Mouse (Mus musculus) layer of hippocampus, postnatal 10 days (tissue): ENCODE data around the gene Nxpe3. TPM values are rescaled to one million over a fixed set of nuclear protein-coding genes. Genes with fewer than 3 reads are reported as not detected.

Experiments
- DNase-seq, 2 experiments: peaks; one replicate each; pipeline ENCODE4 v3.0.0; 2021; ENCODE audit warnings: low spot score in 2 of 2
- total RNA-seq, 2 experiments: library from RNA; stranded (reverse); gene quantifications; 2 replicates each; pipeline ENCODE4 v1.2.3; 2021

The Nxpe3 gene
- total RNA-seq, 2 experiments from 2014 or later: 7.9 to 8.3 TPM

- DNase-seq: no peak
These were observed 83.3 kb downstream of the Nxpe3 start for GRCm38 (mm10) chr16:55811792-55812191.

- DNase-seq: no peak
These were observed 85.1 kb downstream of the Nxpe3 start for GRCm38 (mm10) chr16:55809779-55810514.

DNA sequence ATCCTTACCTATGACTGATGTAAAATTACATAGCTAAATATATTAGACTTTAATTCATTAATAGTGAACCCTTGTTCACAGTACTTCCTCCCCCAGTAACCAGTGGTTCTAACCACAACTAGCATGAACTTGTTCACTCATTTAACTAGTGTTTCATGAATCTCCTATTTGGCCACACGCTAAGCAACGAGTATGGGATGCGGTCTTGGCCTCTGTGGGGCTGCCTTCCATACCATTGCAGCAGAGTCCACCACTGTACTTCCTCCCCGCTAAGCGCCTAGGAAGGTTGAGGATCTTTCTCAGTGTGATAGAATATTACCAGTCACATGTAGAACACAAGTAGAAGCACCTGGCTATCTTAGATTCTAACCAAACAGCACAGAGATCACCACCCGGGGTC, 85.7 kb downstream of the Nxpe3 start:
- DNase-seq: no peak

DNA sequence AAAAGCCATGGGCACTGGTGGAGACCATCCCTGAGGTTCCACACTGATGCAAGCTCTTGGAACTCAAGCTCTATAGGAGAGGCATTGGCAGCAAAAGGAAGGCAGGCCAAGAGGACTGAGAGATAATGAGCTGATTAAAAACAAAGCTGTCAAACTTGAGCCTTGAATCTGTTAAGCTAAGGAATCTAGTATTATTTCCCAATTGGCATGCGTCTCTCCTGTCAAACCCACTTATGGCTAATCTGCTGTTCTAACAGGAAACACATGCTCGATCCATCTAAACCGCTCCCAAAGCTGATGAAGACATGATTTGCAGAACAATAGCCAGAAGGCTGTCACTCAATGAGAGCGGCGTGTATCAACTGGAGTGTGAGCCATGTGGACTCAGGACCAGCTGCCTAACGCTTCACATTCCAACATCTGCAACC, 87.6 kb downstream of the Nxpe3 start:
- peak; percentile 23 to 25 for DNase-seq

DNA sequence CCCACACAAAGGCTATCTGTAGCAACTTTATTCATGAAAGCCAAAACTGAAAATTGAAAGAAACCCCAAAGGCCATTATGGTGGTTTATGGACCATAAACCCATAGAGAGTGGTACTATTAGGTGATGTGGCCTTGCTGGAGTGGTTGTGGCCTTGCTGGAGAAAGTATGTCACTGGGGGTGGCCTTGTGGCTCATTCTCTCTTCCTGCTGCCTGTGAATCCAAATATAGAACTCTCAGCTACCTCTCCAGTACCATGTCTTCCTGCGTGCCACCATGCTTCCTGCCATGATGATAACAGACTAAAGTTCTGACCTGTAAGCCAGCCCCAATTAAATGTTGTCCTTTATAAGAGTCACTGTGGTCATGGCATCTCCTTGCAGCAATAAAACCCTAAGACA, 90.3 kb downstream of the Nxpe3 start:
- no peak for DNase-seq

DNA sequence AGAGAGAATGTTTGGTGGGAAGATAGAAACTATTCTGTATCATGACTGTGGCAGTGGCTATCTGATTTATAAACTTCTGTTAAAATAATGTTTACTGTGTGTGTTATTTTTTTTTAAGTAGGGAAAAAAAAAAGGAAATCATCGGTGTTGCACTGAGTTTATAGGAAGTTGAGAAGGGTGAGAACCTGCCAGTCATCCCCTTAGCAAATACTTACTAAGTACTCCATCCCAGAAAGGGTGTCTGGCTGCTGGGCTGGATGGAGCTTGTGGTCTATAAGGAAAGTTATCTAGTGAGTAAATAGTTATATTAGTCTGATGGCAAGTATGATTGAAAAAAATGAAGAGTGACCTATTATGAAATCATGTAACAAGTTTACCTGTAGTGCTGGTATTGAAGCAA, 93.5 kb downstream of the Nxpe3 start:
- DNase-seq: no peak

DNA sequence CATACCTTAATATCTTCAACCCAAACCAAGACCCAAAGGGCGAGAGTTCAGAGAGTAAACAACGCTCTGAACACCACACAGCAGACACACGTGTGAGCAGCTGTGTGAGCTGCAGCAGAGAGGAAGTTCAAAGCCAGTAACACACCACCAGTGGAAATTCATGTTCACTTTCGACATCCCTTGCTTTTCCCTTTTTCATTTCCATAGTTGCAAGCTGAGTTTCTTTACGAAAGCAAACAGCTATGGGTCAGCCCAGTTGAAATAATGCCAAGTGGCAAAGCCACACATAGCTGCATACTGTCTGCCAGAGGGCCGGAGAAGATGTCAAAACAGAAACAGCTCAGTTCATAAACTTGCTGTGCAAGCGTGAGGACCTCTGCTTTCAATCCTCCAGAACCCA, 96.2 kb downstream of the Nxpe3 start:
- no peak for DNase-seq

DNA sequence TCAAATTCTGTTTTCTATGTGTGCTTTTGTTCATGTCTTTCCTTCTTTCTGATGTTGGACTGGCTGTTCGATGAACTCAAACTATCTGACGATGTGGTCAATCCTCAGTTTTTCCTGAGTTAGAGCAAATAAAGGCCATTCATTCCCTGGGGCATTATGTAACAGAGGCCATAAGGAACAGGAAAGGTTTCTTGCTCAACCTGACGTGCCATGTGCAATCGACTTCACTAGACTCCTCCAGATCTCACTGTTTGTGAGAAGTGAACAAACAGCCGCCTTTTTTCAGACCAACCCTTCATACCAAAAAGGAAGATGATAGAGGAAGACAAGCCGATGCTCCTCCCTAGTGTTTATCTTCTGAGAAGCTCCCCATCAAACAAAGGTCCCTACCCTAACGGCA, 104.8 kb downstream of the Nxpe3 start:
- DNase-seq: no peak

Other genes starting within 250 kb of the Nxpe3 start
- gene Nfkbiz, start 56.4 kb downstream of the Nxpe3 start, total RNA-seq: 1 to 10 TPM; 4.4 to 4.5 TPM
- gene Cep97, start 39.6 kb upstream of the Nxpe3 start, total RNA-seq: 10 to 100 TPM in 1 of 2 experiments, 1 to 10 TPM in 1; 9.8 to 11.5 TPM
- 100 to 1,000 TPM; 450 to 460 TPM for gene Rpl24, start 71.0 kb upstream of the Nxpe3 start, total RNA-seq
- 10 to 100 TPM; 30.3 to 32.1 TPM for gene Zbtb11, start 78.6 kb upstream of the Nxpe3 start, total RNA-seq
- gene Pcnp, start 134.5 kb upstream of the Nxpe3 start, total RNA-seq: 100 to 1,000 TPM; 122 to 132 TPM
- gene Trmt10c, start 142.5 kb upstream of the Nxpe3 start, total RNA-seq: 10 to 100 TPM; 10.3 to 10.9 TPM
- gene Senp7, start 153.1 kb upstream of the Nxpe3 start, total RNA-seq: 10 to 100 TPM; 49.3 to 53.4 TPM